In genomic region chr8:105289805-105290460, GRCm38 (mm10) we compare ENCODE assay signal across 7 mouse cellular contexts. TPM values are rescaled to one million over a fixed set of nuclear protein-coding genes. Genes with fewer than 3 reads are reported as not detected.
DNase-seq lines count a peak whose midpoint lies in the region; ATAC-seq and TF ChIP-seq lines count a peak whose summit lies in the region.

TSS of gene 4931428F04Rik (minus strand) at chr8:105289864.

- H3K4me3 ChIP-seq in CH12.LX (replicated peaks in 1 of 3; ENCODE audit: low read depth in 2 of 3, low read length in 2 of 3, poor library complexity in 1 of 3) (peak within 1 kb of the TSS; percentile 51 to 63 (median 59)), G1E (ENCODE audit: low read depth, low read length) (peak within 1 kb of the TSS; percentile 74)
- peak within 1 kb of the TSS; percentile 94 for H3K4me3 ChIP-seq in megakaryocyte, embryonic 14.5 days (replicated peaks)
- peak within 1 kb of the TSS; percentile 41 for H3K4me3 ChIP-seq in stomach, embryonic 14.5 days (ENCODE audit: low read depth, low read length)

- no peak for TF ChIP-seq EP300 in CH12.LX (IDR thresholded peaks at IDR 0.05; ENCODE audit: low read length)

- H3K36me3 ChIP-seq in CH12.LX (replicated peaks in 1 of 2; ENCODE audit: control insufficient read depth in 1 of 2, insufficient read depth in 1 of 2, low read length in 1 of 2) (peaks cover 2 to 27% of the 10 kb centered on the region in 2 experiments), G1E (replicated peaks) (peaks cover 13% of the 10 kb centered on the region)
- peaks cover 32% of the 10 kb centered on the region for H3K36me3 ChIP-seq in megakaryocyte, embryonic 14.5 days (replicated peaks; ENCODE audit: low read length)
- peaks cover 3% of the 10 kb centered on the region; the same call in 1 of the 2 replicates for H3K36me3 ChIP-seq in stomach, embryonic 14.5 days (ENCODE audit: control insufficient read depth, insufficient read depth, low read length)

- no peaks in the 10 kb centered on the region for H3K9me3 ChIP-seq in CH12.LX (replicated peaks; ENCODE audit: low read length)
- H3K9me3 ChIP-seq in G1E (replicated peaks), result no peaks in the 10 kb centered on the region
- H3K9me3 ChIP-seq in megakaryocyte, embryonic 14.5 days, result no peaks in the 10 kb centered on the region
- H3K9me3 ChIP-seq in stomach, embryonic 14.5 days (ENCODE audit: control insufficient read depth, low read depth, low read length), result no peaks in the 10 kb centered on the region

- no peaks in the 10 kb centered on the region for H3K27me3 ChIP-seq in CH12.LX (replicated peaks)
- peaks cover 12% of the 10 kb centered on the region; the same call in 1 of the 2 replicates for H3K27me3 ChIP-seq in G1E (ENCODE audit: insufficient read depth, low read length)
- H3K27me3 ChIP-seq in megakaryocyte, embryonic 14.5 days (replicated peaks), result peaks cover 6% of the 10 kb centered on the region
- 0 out of 2 replicates have a peak, but pooled peaks cover 4% of the 10 kb centered on the region for H3K27me3 ChIP-seq in stomach, embryonic 14.5 days (ENCODE audit: control insufficient read depth, insufficient read depth, low read length)

- H3K4me2 ChIP-seq in CH12.LX (ENCODE audit: insufficient read depth, low read depth, poor library complexity, severe bottlenecking), result peak within 1 kb of the TSS; percentile 79
- H3K4me2 ChIP-seq in stomach, embryonic 14.5 days (replicated peaks; ENCODE audit: low read depth, low read length), result peak within 1 kb of the TSS; percentile 87

- TF ChIP-seq POLR2A in CH12.LX (IDR thresholded peaks at IDR 0.05; ENCODE audit: low read depth, low read length), result no peak

- peak within 1 kb of the TSS; percentile 41; the same call in 1 of the 2 replicates for H3K9ac ChIP-seq in CH12.LX (ENCODE audit: insufficient read depth, low read depth)
- peak within 1 kb of the TSS; percentile 28; the same call in 1 of the 2 replicates for H3K9ac ChIP-seq in stomach, embryonic 14.5 days (replicated peaks; ENCODE audit: low read depth, low read length)

- DNase-seq in CH12.LX (ENCODE audit: extremely low read depth), result no peak
- DNase-seq in G1E (ENCODE audit: low spot score), result no peak
- DNase-seq in embryo, embryonic 10 days (ENCODE audit: low spot score), result peak; percentile 76
- DNase-seq in heart, postnatal 4 days, result peak; percentile 62
- DNase-seq in left cerebral cortex, postnatal 10 days (ENCODE audit: extremely low spot score in 1 of 2, low spot score in 2 of 2), result peak in 1 of 2 experiments; percentile 73

- in situ Hi-C loops in CH12.LX (cut with MboI; ENCODE audit: low pct_ligation_motif_present, low pct_unique_long_range_greater_than_20kb, low sequenced_read_pairs), result loop anchor here (5.0 to 10.0 kb wide), 2 partner anchors 33 to 165 kb away; partner anchors contain the start of gene B3gnt9

- intact Hi-C loops in left cerebral cortex, postnatal 10 days (cut with DNase I), result loop anchor here (10.0 kb wide), 1 partner anchor 635 kb away; no protein-coding TSS in a partner anchor

- H3K4me1 ChIP-seq in CH12.LX (ENCODE audit: control insufficient read depth in 1 of 2, insufficient read depth in 2 of 2), result peaks cover 7 to 27% of the 10 kb centered on the region in 2 experiments
- peaks cover 33% of the 10 kb centered on the region for H3K4me1 ChIP-seq in G1E (ENCODE audit: insufficient read depth, low read depth, low read length)
- peaks cover 67% of the 10 kb centered on the region for H3K4me1 ChIP-seq in megakaryocyte, embryonic 14.5 days
- H3K4me1 ChIP-seq in stomach, embryonic 14.5 days (ENCODE audit: control insufficient read depth, insufficient read depth, low read length), result peaks cover 14% of the 10 kb centered on the region; the same call in 1 of the 2 replicates

- dilution Hi-C loops in CH12.LX (cut with MboI; ENCODE audit: extremely low pct_ligation_motif_present, extremely low pct_unique_long_range_greater_than_20kb, low sequenced_read_pairs), result no loop called here

- no peak for ATAC-seq in G1E (ENCODE audit: extremely low read depth, insufficient number of reproducible peaks, low FRiP score, poor library complexity, severe bottlenecking)
- no peak for ATAC-seq in stomach, embryonic 14.5 days (ENCODE audit: insufficient number of reproducible peaks, insufficient read depth, low FRiP score, low read depth)

- H3K27ac ChIP-seq in CH12.LX (ENCODE audit: insufficient read depth, low read depth), result peak within 1 kb of the TSS; percentile 71
- peak within 1 kb of the TSS; percentile 73 for H3K27ac ChIP-seq in stomach, embryonic 14.5 days (ENCODE audit: low read length)

- WGBS in stomach, embryonic 14.5 days, result under 1% methylated on average over 41 of the region's 43 CpGs

- no peaks in the 10 kb centered on the region for H3K79me2 ChIP-seq in CH12.LX (replicated peaks; ENCODE audit: control insufficient read depth, extremely low read depth, insufficient read depth, poor library complexity, severe bottlenecking)

- TF ChIP-seq RAD21 in CH12.LX (IDR thresholded peaks at IDR 0.05; ENCODE audit: low read depth, low read length), result peak; percentile 14

- TF ChIP-seq CTCF in CH12.LX (conservative IDR thresholded peaks at IDR 0.05 in 1 of 2, IDR thresholded peaks at IDR 0.05 in 1 of 2; ENCODE audit: low read depth in 2 of 2, low read length in 2 of 2), result peak in 1 of 2 experiments; percentile 52; a peak in 2 of 4 replicates
- TF ChIP-seq CTCF in G1E (IDR thresholded peaks at IDR 0.05; ENCODE audit: low read depth, low read length), result no peak

TF ChIP-seq in CH12.LX, 34 proteins besides CTCF, POLR2A, EP300 and RAD21:
- TF ChIP-seq SMC3 (IDR thresholded peaks at IDR 0.05; ENCODE audit: low read depth, low read length), result 0 out of 2 replicates have a peak, but pooled peaks have one; percentile 8
- TF ChIP-seq ELF1 (IDR thresholded peaks at IDR 0.05; ENCODE audit: low read depth, low read length), result no peak
- no peak for TF ChIP-seq PAX5 (IDR thresholded peaks at IDR 0.05; ENCODE audit: low read length)
- TF ChIP-seq NRF1 (IDR thresholded peaks at IDR 0.05; ENCODE audit: low read depth, low read length), result no peak
- no peak for TF ChIP-seq MYC (IDR thresholded peaks at IDR 0.05; ENCODE audit: low read depth, low read length)
- TF ChIP-seq ZNF384 (IDR thresholded peaks at IDR 0.05; ENCODE audit: low read depth, low read length), result no peak

RNA-seq across cellular contexts. Expression of gene 4931428F04Rik, which starts in this region (rescaled TPM):
- total RNA-seq in CH12.LX (2012; rRNA removed), result 4.7 and 4.8 TPM in 2 replicates
- 2.2 and 2.7 TPM in 2 replicates for total RNA-seq in CH12.LX (2014; rRNA removed)
- polyA plus RNA-seq in CH12.LX (2012; ENCODE audit: insufficient read length, low read depth), result 9.1 and 9.4 TPM in 2 replicates
- 7.8 and 9.0 TPM in 2 replicates for total RNA-seq in G1E (2014; fragmentation: Nextera tagmentation)
- 2.6 and 2.8 TPM in 2 replicates for total RNA-seq in G1E (2017)
- polyA plus RNA-seq in G1E (2012), result 1.5 and 2.0 TPM in 2 replicates
- total RNA-seq in heart, postnatal 4 days (2021), result 1 to 10 TPM; 6.0 to 7.5 TPM
- 10 to 100 TPM; 68.2 to 82.2 TPM for total RNA-seq in left cerebral cortex, postnatal 10 days (2021)
- polyA plus RNA-seq in megakaryocyte, embryonic 14.5 days (2012; ENCODE audit: insufficient read depth, low replicate concordance), result 1.6 and 1.8 TPM in 2 replicates
- 10.3 and 10.7 TPM in 2 replicates for polyA plus RNA-seq in stomach, embryonic 14.5 days (2014; fragmentation: Nextera tagmentation; extraction: Ambion mirVana)

Comparison
In these comparisons a context has a peak if more than half of its experiments do, and no peak if none do; other contexts are left out.
1. RNA of gene 4931428F04Rik (total RNA-seq): 68.2 to 82.2 TPM in left cerebral cortex, postnatal 10 days; 2.6 to 9.0 TPM in G1E, 6.0 to 7.5 TPM in heart, postnatal 4 days and 2.2 to 4.8 TPM in CH12.LX; every median in the first group is over 4 times any median in the second.
2. DNase-seq: peak in embryo, embryonic 10 days (single experiment) and heart, postnatal 4 days (single experiment); none in CH12.LX (single experiment) and G1E (single experiment).
3. H3K4me3 ChIP-seq: peak in every context shown above with its lines; median percentile 94 in megakaryocyte, embryonic 14.5 days; 74 in G1E; 59 in CH12.LX; 41 in stomach, embryonic 14.5 days.